Mouse (Mus musculus) ES-Bruce4 (cell line): ENCODE data around the gene Tcf7l2. TPM values are rescaled to one million over a fixed set of nuclear protein-coding genes. Genes with fewer than 3 reads are reported as not detected.

Experiments used
- H3K27ac ChIP-seq: 2 replicates; pipeline ENCODE4 v1.5.1; 2012; ENCODE audit warnings: low read length, inconsistent platforms; ENCODE audit not compliant: insufficient read depth
- H3K27me3 ChIP-seq: 2 replicates; pipeline ENCODE4 v1.6.1; 2012; ENCODE audit warnings: mild to moderate bottlenecking, low read length, inconsistent platforms; ENCODE audit not compliant: control insufficient read depth, poor library complexity, insufficient read depth, severe bottlenecking
- H3K36me3 ChIP-seq: 2 replicates; pipeline ENCODE4 v1.6.1; 2012; ENCODE audit warnings: inconsistent platforms, mild to moderate bottlenecking, low read length, moderate library complexity; ENCODE audit not compliant: control insufficient read depth, poor library complexity, insufficient read depth, severe bottlenecking
- H3K4me1 ChIP-seq: one replicate; pipeline ENCODE4 v1.8.1; 2011; ENCODE audit warnings: low read length; ENCODE audit not compliant: control insufficient read depth, insufficient read depth
- H3K4me3 ChIP-seq: 2 replicates; pipeline ENCODE4 v1.5.1; 2011; ENCODE audit warnings: low read depth, mild to moderate bottlenecking, low read length
- H3K9ac ChIP-seq: 2 replicates; pipeline ENCODE4 v1.6.1; 2012; ENCODE audit warnings: low read depth, mild to moderate bottlenecking, inconsistent platforms; ENCODE audit not compliant: poor library complexity, severe bottlenecking
- H3K9me3 ChIP-seq: replicated peaks from 2 replicates; pipeline ENCODE4 v1.6.1; 2012; ENCODE audit warnings: mild to moderate bottlenecking, low read length, inconsistent platforms; ENCODE audit not compliant: control insufficient read depth, poor library complexity, insufficient read depth, severe bottlenecking
- CTCF ChIP-seq: IDR thresholded peaks from one replicate; pipeline ENCODE4 v1.8.1; 2011; ENCODE audit warnings: low read depth, low read length
- EP300 ChIP-seq: IDR thresholded peaks from 2 replicates; pipeline ENCODE4 v1.6.1; 2011; ENCODE audit warnings: low read depth, low read length; ENCODE audit not compliant: insufficient read depth
- POLR2A ChIP-seq: IDR thresholded peaks from one replicate; pipeline ENCODE4 v1.8.1; 2011; ENCODE audit warnings: low read length; ENCODE audit not compliant: insufficient read depth
- polyA plus RNA-seq: library from polyadenylated mRNA; stranded (reverse); fragments of >200 nt; gene quantifications from 2 replicates; pipeline ENCODE4 v1.2.4, GENCODE M21; 2011; ENCODE audit warnings: low read depth; ENCODE audit not compliant: missing spikeins, insufficient read depth, insufficient read length

Tcf7l2 gene
- polyA plus RNA-seq, 1 experiment = 23.8 TPM

DNA sequence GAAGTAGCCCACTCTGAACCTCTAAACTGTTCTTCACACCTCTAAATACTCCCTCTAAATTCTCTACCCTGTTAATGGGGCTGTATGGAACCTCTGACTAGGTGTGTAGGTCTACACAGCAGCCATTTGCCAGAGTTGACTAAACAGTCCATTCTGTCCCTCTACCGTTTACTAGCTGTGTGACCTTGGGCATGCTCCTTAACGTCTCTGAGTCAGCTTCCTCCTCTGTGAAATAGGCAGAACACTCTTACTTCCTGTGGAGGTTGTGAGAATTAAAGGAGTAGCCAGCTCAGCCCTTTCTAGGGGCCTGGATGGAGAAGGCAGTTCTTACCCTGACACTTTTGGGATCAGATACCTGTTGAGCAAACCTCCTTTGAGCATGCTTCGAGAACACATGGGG lies 120.9 kb downstream of the Tcf7l2 start:
- TF ChIP-seq EP300 (no peak), POLR2A (no peak), CTCF (no peak)
- no peaks in the 10 kb centered on the region for H3K27me3 ChIP-seq
- no peaks in the 10 kb centered on the region for H3K36me3 ChIP-seq
- H3K27ac ChIP-seq = no peak overlapping the region
- no peaks in the 10 kb centered on the region for H3K4me1 ChIP-seq
- no peaks in the 10 kb centered on the region for H3K9me3 ChIP-seq
- no peak overlapping the region for H3K4me3 ChIP-seq
- H3K9ac ChIP-seq = no peak overlapping the region

DNA sequence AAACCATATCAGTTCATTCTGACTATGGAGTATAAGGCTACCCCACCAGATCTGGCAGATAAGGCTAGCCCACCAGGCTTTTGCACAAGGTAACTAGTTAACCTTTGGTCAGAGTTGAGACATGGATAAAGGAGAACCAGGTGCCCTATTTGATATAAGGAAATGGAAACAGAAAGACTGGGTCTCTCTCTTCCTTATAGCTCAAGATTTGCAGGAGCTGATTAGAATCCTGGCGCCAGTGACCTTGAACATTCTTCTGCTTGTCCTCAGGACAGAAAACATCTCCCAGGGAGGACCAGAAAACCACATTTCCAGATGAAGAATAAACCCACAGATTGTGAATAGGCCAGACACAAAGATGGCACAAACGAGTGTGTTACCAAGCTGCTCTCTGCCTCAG lies 123.4 kb downstream of the Tcf7l2 start:
- Histone ChIP-seq H3K36me3 (no peaks in the 10 kb centered on the region), H3K4me1 (peaks cover 2% of the 10 kb centered on the region), H3K27ac (no peak overlapping the region), H3K27me3 (no peaks in the 10 kb centered on the region), H3K4me3 (no peak overlapping the region), H3K9me3 (no peaks in the 10 kb centered on the region), H3K9ac (no peak overlapping the region)
- TF ChIP-seq CTCF (no peak), EP300 (no peak), POLR2A (no peak)

DNA sequence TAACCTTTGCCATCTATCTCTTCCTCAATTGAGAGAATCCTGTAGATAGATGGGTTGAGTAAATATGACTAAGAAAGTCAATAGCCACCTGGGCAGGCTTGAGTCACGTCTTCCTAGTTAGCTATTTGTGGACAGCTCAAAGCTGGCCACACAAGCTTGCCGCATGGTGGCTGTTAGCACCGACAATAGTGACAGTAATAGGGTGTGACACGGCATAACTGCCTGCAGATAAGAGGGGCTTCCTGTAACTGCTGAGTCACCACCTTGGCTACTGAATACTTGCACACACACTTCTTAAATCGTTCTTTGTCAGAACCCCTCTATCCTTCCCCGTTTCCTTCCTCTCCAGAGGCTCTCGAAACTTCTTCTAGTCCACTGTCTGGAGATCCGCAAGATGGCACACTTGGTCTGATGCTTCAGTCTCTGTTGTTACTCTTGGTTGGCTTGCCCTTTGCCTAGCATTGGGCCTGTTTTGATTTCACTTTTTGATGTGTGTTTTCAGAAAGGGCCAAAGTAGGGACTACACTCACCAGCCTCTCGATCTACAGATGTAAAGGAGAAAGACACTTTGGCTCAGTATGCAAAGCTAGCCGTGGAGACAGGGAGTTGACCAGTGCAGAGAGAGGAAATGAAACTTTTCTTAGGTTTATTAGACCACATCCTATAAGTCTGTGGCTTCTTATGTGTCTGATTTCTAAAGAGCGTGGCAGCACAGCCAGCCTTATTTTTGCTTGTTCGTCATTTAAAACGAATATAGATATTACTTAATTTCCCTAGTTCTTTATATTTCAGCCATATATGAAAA lies 124.4 kb downstream of the Tcf7l2 start:
- TF ChIP-seq CTCF (no peak), EP300 (no peak), POLR2A (no peak)
- H3K27ac ChIP-seq = no peak overlapping the region
- no peaks in the 10 kb centered on the region for H3K27me3 ChIP-seq
- H3K4me1 ChIP-seq = peaks cover 2% of the 10 kb centered on the region
- H3K36me3 ChIP-seq = no peaks in the 10 kb centered on the region
- no peak overlapping the region for H3K4me3 ChIP-seq
- no peak overlapping the region for H3K9ac ChIP-seq
- no peaks in the 10 kb centered on the region for H3K9me3 ChIP-seq

DNA sequence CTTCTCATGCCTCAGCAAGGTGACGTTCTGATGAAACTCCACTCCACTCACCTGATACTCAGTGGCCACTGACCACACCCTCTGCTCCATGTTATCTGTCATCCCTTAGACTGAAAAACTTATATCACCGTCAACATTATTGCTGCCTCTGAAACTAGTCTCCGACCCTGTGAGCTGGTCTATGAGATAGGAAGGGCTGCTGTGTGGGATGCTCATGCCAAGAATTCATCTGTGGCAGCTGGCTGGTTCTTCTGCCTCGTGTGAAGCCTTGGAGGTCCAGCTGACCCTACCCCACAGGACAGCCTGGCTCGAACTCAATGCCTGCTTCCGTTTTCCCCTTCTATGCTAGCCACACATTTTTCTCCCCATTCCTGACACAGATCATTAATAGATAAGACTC lies 125.6 kb downstream of the Tcf7l2 start:
- H3K4me3 ChIP-seq = no peak overlapping the region
- H3K36me3 ChIP-seq = no peaks in the 10 kb centered on the region
- H3K9ac ChIP-seq = no peak overlapping the region
- H3K4me1 ChIP-seq = peaks cover 2% of the 10 kb centered on the region
- no peaks in the 10 kb centered on the region for H3K27me3 ChIP-seq
- H3K27ac ChIP-seq = no peak overlapping the region
- TF ChIP-seq CTCF (no peak), POLR2A (no peak), EP300 (no peak)
- H3K9me3 ChIP-seq = no peaks in the 10 kb centered on the region

DNA sequence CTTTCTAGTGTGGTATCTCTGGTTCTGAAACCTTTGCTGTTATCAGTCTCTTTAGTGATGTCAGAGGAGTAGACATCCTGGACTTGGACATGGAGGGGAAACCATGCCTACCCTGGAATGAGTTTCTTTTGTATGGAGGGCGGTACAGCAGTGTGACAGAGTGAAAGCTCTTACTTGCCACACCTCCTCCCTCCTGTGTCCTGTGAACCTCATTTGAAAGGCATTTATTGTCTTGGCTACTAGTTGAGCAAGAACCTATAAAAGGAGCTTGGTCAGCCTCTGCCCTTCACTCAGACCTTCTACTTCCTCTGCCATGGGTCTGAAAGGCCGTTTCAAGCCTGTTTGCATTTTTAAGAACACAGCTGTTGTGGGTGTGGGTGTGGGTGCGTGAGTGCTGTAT lies 126.3 kb downstream of the Tcf7l2 start:
- no peaks in the 10 kb centered on the region for H3K27me3 ChIP-seq
- 0 out of 2 replicates have a peak overlapping the region, but pooled peaks have one; percentile 25 for H3K27ac ChIP-seq
- no peaks in the 10 kb centered on the region for H3K9me3 ChIP-seq
- no peak for TF ChIP-seq POLR2A
- TF ChIP-seq EP300 = no peak
- no peak for TF ChIP-seq CTCF
- H3K4me1 ChIP-seq = peaks cover 2% of the 10 kb centered on the region
- H3K9ac ChIP-seq = no peak overlapping the region
- H3K4me3 ChIP-seq = no peak overlapping the region
- no peaks in the 10 kb centered on the region for H3K36me3 ChIP-seq

DNA sequence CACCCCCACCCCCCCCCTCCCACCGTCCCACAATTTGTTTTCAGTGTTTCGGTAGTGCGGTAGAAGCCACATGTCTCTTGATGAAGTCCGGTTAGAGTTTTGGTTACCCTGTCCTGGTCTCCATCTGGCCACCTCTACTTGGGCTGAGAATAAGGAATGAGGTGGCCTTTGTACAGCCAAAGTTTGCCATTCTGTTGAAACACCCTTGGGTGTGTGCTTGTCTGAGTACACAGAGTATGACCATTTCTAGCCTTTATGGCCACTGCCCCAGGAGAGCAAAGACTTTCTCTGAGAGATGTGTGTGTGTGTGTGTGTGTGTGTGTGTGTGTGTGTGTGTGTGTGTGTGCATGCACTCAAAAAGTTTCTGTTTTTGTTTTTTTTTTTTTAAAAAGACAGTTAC lies 127.0 kb downstream of the Tcf7l2 start:
- Histone ChIP-seq H3K36me3 (no peaks in the 10 kb centered on the region), H3K4me3 (no peak overlapping the region), H3K9me3 (no peaks in the 10 kb centered on the region), H3K27me3 (no peaks in the 10 kb centered on the region), H3K27ac (no peak overlapping the region), H3K9ac (no peak overlapping the region), H3K4me1 (peaks cover 2% of the 10 kb centered on the region)
- TF ChIP-seq CTCF = no peak
- no peak for TF ChIP-seq POLR2A
- TF ChIP-seq EP300 = no peak
